Mouse (Mus musculus): ENCODE results near the gene Sh3gl2. TPM values are rescaled to one million over a fixed set of nuclear protein-coding genes. Genes with fewer than 3 reads are reported as not detected.

Sh3gl2 gene
- polyA plus RNA-seq, 1 experiment from 2014 or later = 6.3 TPM

GRCm38 (mm10) chr4:85334688-85335200 lies 129.8 kb downstream of the Sh3gl2 start:
- Histone ChIP-seq H3K9ac (ENCODE audit: low read length) (no peak overlapping the region), H3K36me3 (ENCODE audit: control insufficient read depth, insufficient read depth, low read length) (no peaks in the 10 kb centered on the region), H3K27ac (ENCODE audit: low read length) (no peak overlapping the region), H3K27me3 (ENCODE audit: control insufficient read depth, insufficient read depth, low read depth, low read length) (no peaks in the 10 kb centered on the region), H3K9me3 (ENCODE audit: control insufficient read depth, low read length) (no peaks in the 10 kb centered on the region), H3K4me1 (replicated peaks; ENCODE audit: control insufficient read depth, insufficient read depth, low read length) (no peaks in the 10 kb centered on the region), H3K4me3 (ENCODE audit: low read length) (no peak overlapping the region), H3K4me2 (ENCODE audit: low read depth, low read length) (no peak overlapping the region)
- WGBS = 76% methylated on average over 4 of the region's 4 CpGs
- no peak for ATAC-seq (ENCODE audit: low read depth)

DNA sequence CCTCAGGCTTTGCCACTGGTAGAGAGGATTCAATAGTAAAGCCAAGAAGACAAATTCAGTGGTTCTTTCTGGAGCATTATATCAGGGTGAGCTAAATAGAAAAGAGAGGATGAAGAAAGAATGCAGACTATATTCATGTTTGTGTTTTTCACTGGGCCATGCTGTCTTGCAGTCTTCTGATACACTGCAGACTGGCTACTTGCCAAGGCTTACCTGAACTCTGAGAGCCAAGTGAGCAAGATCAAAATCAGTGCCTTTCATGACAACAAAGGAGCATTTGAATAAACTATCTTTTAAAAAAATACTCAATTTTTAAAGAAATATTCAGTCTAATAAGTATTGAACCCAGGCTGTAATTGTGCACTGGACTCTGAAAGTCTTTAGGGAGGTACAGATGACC lies 131.4 kb downstream of the Sh3gl2 start:
- Histone ChIP-seq H3K27ac (ENCODE audit: low read length) (no peak overlapping the region), H3K4me3 (ENCODE audit: low read length) (no peak overlapping the region), H3K4me1 (replicated peaks; ENCODE audit: control insufficient read depth, insufficient read depth, low read length) (no peaks in the 10 kb centered on the region), H3K36me3 (ENCODE audit: control insufficient read depth, insufficient read depth, low read length) (no peaks in the 10 kb centered on the region), H3K4me2 (ENCODE audit: low read depth, low read length) (no peak overlapping the region), H3K9ac (ENCODE audit: low read length) (no peak overlapping the region), H3K27me3 (ENCODE audit: control insufficient read depth, insufficient read depth, low read depth, low read length) (no peaks in the 10 kb centered on the region), H3K9me3 (ENCODE audit: control insufficient read depth, low read length) (no peaks in the 10 kb centered on the region)
- no peak for ATAC-seq (ENCODE audit: low read depth)

GRCm38 (mm10) chr4:85339126-85339525 lies 134.2 kb downstream of the Sh3gl2 start:
- Histone ChIP-seq H3K27me3 (ENCODE audit: control insufficient read depth, insufficient read depth, low read depth, low read length) (no peaks in the 10 kb centered on the region), H3K9ac (ENCODE audit: low read length) (no peak overlapping the region), H3K4me1 (replicated peaks; ENCODE audit: control insufficient read depth, insufficient read depth, low read length) (no peaks in the 10 kb centered on the region), H3K27ac (ENCODE audit: low read length) (no peak overlapping the region), H3K36me3 (ENCODE audit: control insufficient read depth, insufficient read depth, low read length) (no peaks in the 10 kb centered on the region), H3K4me3 (ENCODE audit: low read length) (no peak overlapping the region), H3K4me2 (ENCODE audit: low read depth, low read length) (no peak overlapping the region), H3K9me3 (ENCODE audit: control insufficient read depth, low read length) (no peaks in the 10 kb centered on the region)
- 84% methylated on average over 5 of the region's 5 CpGs for WGBS
- no peak for ATAC-seq (ENCODE audit: low read depth)

DNA sequence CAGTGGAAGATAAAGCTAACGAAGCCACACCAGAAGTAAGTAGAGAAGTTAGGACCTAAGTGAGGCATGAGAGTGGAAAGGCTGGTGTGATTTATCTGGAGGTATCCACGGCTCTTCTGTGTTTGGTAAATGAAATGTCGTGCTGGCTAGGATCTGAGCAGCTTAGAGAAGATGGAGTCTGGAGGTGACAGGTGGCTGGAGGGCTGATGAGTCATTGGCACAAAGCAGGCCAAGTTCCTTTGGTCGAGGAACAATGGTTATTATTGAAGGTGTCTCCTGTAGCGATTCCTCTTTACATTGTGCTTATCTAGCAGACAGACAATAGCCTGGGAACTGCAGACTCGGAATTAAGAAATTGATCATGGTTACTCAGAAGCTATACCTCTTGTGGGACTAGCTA lies 135.8 kb downstream of the Sh3gl2 start:
- Histone ChIP-seq H3K9ac (ENCODE audit: low read length) (no peak overlapping the region), H3K36me3 (ENCODE audit: control insufficient read depth, insufficient read depth, low read length) (no peaks in the 10 kb centered on the region), H3K9me3 (ENCODE audit: control insufficient read depth, low read length) (no peaks in the 10 kb centered on the region), H3K4me1 (replicated peaks; ENCODE audit: control insufficient read depth, insufficient read depth, low read length) (no peaks in the 10 kb centered on the region), H3K4me2 (ENCODE audit: low read depth, low read length) (no peak overlapping the region), H3K27ac (ENCODE audit: low read length) (no peak overlapping the region), H3K4me3 (ENCODE audit: low read length) (no peak overlapping the region), H3K27me3 (ENCODE audit: control insufficient read depth, insufficient read depth, low read depth, low read length) (no peaks in the 10 kb centered on the region)
- no peak for ATAC-seq (ENCODE audit: low read depth)
- WGBS = 70% methylated on average over 6 of the region's 6 CpGs

- no peaks in the 10 kb centered on the region for H3K9me3 ChIP-seq (ENCODE audit: control insufficient read depth, low read length)
- 81% methylated on average over 6 of the region's 6 CpGs for WGBS
- H3K27me3 ChIP-seq (ENCODE audit: control insufficient read depth, insufficient read depth, low read depth, low read length) = no peaks in the 10 kb centered on the region
- H3K27ac ChIP-seq (ENCODE audit: low read length) = no peak overlapping the region
- H3K9ac ChIP-seq (ENCODE audit: low read length) = no peak overlapping the region
- ATAC-seq (ENCODE audit: low read depth) = no peak
- no peaks in the 10 kb centered on the region for H3K4me1 ChIP-seq (replicated peaks; ENCODE audit: control insufficient read depth, insufficient read depth, low read length)
- H3K4me3 ChIP-seq (ENCODE audit: low read length) = no peak overlapping the region
- H3K36me3 ChIP-seq (ENCODE audit: control insufficient read depth, insufficient read depth, low read length) = no peaks in the 10 kb centered on the region
- no peak overlapping the region for H3K4me2 ChIP-seq (ENCODE audit: low read depth, low read length)
These were observed 141.0 kb downstream of the Sh3gl2 start for GRCm38 (mm10) chr4:85345911-85346310.

DNA sequence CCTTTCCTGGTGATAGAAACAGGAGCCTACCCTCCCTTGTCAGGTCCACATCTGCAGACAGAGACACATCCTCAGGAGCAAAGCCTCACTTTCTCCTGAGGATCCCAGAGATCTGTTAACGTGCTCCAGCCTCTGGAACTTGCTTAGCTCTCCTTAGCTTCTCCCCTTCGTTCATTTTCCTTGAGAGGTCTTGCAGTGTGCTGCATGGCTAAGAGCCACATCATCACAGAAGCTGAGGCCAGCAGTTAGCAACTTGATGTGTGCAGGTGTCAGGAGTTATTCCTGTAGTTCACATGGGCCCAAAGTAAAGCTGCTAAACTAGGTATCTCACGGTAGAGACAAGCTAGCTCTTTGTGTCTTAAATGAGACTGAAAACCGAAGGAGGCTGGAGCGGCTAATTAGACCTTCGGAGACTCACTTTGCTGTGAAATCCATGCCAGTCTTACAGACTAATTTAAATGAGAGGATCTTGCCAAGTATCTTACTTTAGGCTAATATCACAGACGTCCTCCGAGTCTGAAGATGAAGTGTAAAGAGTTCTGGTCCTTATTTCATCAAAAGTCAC lies 143.2 kb downstream of the Sh3gl2 start:
- Histone ChIP-seq H3K36me3 (ENCODE audit: control insufficient read depth, insufficient read depth, low read length) (no peaks in the 10 kb centered on the region), H3K9ac (ENCODE audit: low read length) (no peak overlapping the region), H3K4me3 (ENCODE audit: low read length) (no peak overlapping the region), H3K27ac (ENCODE audit: low read length) (no peak overlapping the region), H3K4me2 (ENCODE audit: low read depth, low read length) (no peak overlapping the region), H3K4me1 (replicated peaks; ENCODE audit: control insufficient read depth, insufficient read depth, low read length) (no peaks in the 10 kb centered on the region), H3K27me3 (ENCODE audit: control insufficient read depth, insufficient read depth, low read depth, low read length) (no peaks in the 10 kb centered on the region), H3K9me3 (ENCODE audit: control insufficient read depth, low read length) (no peaks in the 10 kb centered on the region)
- WGBS = 71% methylated on average over 8 of the region's 8 CpGs
- no peak for ATAC-seq (ENCODE audit: low read depth)

DNA sequence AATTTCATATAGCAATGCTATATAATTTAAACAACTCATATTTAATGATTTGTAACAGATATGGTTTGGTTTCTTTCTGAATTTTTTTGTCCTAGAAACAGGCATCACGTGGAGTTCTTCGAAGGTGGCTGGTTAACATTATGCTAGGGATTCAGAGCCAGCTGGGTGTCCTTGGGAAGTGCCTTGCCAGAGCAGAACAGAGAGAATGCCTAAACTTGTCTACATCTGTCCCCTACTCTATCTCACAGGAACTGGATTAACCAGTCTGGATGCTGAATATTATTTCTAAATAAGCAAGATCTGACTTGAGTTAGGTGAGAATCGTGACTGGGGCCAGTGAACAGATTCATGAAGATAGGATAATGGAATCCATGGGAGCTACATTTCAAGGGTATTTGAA lies 157.7 kb downstream of the Sh3gl2 start:
- no peak for ATAC-seq (ENCODE audit: low read depth)
- H3K9me3 ChIP-seq (ENCODE audit: control insufficient read depth, low read length) = no peaks in the 10 kb centered on the region
- WGBS = 77% methylated on average over 3 of the region's 3 CpGs
- H3K27ac ChIP-seq (ENCODE audit: low read length) = no peak overlapping the region
- H3K36me3 ChIP-seq (ENCODE audit: control insufficient read depth, insufficient read depth, low read length) = no peaks in the 10 kb centered on the region
- no peak overlapping the region for H3K4me2 ChIP-seq (ENCODE audit: low read depth, low read length)
- H3K27me3 ChIP-seq (ENCODE audit: control insufficient read depth, insufficient read depth, low read depth, low read length) = no peaks in the 10 kb centered on the region
- no peaks in the 10 kb centered on the region for H3K4me1 ChIP-seq (replicated peaks; ENCODE audit: control insufficient read depth, insufficient read depth, low read length)
- H3K4me3 ChIP-seq (ENCODE audit: low read length) = no peak overlapping the region
- no peak overlapping the region for H3K9ac ChIP-seq (ENCODE audit: low read length)

GRCm38 (mm10) chr4:85363205-85363604 lies 158.3 kb downstream of the Sh3gl2 start:
- H3K4me3 ChIP-seq (ENCODE audit: low read length) = no peak overlapping the region
- no peaks in the 10 kb centered on the region for H3K9me3 ChIP-seq (ENCODE audit: control insufficient read depth, low read length)
- H3K9ac ChIP-seq (ENCODE audit: low read length) = no peak overlapping the region
- no peaks in the 10 kb centered on the region for H3K4me1 ChIP-seq (replicated peaks; ENCODE audit: control insufficient read depth, insufficient read depth, low read length)
- H3K4me2 ChIP-seq (ENCODE audit: low read depth, low read length) = no peak overlapping the region
- H3K27ac ChIP-seq (ENCODE audit: low read length) = no peak overlapping the region
- no peaks in the 10 kb centered on the region for H3K27me3 ChIP-seq (ENCODE audit: control insufficient read depth, insufficient read depth, low read depth, low read length)
- whole genome bisulfite sequencing = 80% methylated on average over 4 of the region's 4 CpGs
- no peak for ATAC-seq (ENCODE audit: low read depth)
- no peaks in the 10 kb centered on the region for H3K36me3 ChIP-seq (ENCODE audit: control insufficient read depth, insufficient read depth, low read length)

DNA sequence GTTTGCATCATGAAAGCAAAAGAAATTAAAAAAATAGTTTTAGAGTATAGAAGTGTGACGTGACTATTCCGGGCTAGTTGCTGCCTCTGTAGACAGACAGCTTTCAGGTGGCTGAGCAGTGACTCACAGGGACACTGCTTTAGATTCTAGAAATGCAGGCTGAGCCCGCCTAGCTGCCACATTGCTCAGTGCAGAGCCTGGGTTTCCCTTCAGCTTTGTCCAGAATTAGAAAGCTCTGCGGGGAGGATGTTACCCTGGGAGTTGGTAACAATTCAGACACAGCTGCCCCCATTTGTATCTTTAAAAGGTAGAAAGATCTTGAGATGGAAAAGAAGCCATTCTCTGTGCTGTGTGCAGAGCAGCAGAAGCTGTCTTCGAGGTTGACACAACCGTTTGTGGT lies 166.1 kb downstream of the Sh3gl2 start:
- 65% methylated on average over 6 of the region's 6 CpGs for WGBS
- H3K27ac ChIP-seq (ENCODE audit: low read length) = no peak overlapping the region
- no peak overlapping the region for H3K9ac ChIP-seq (ENCODE audit: low read length)
- H3K4me3 ChIP-seq (ENCODE audit: low read length) = no peak overlapping the region
- H3K36me3 ChIP-seq (ENCODE audit: control insufficient read depth, insufficient read depth, low read length) = no peaks in the 10 kb centered on the region
- no peak for ATAC-seq (ENCODE audit: low read depth)
- H3K27me3 ChIP-seq (ENCODE audit: control insufficient read depth, insufficient read depth, low read depth, low read length) = no peaks in the 10 kb centered on the region
- H3K4me1 ChIP-seq (replicated peaks; ENCODE audit: control insufficient read depth, insufficient read depth, low read length) = no peaks in the 10 kb centered on the region
- H3K4me2 ChIP-seq (ENCODE audit: low read depth, low read length) = no peak overlapping the region
- H3K9me3 ChIP-seq (ENCODE audit: control insufficient read depth, low read length) = no peaks in the 10 kb centered on the region

DNA sequence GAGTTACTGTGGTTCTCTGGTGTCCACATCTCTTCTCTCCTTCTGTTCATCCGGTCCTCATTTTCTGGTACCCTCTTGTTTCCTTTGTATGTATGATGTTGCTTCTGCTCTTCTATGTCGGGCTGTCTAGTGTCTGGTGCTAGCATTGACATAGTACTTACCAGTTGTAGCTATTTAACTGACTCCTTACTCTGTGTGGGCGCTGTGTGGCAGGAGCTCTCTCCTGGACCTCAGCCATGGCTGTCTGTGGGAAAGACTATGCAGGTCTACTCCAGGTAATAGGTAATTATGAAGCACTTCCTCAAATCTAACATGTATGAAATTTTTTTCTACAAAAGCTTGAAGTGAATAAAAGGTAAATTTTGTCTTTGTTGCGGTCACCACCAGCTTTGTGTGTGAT lies 169.9 kb downstream of the Sh3gl2 start:
- no peak for ATAC-seq (ENCODE audit: low read depth)
- no peak overlapping the region for H3K4me2 ChIP-seq (ENCODE audit: low read depth, low read length)

More for the DNA sequence above, 169.9 kb downstream of the Sh3gl2 start:
- Histone ChIP-seq H3K4me1 (replicated peaks; ENCODE audit: control insufficient read depth, insufficient read depth, low read length) (no peaks in the 10 kb centered on the region), H3K4me3 (ENCODE audit: low read length) (no peak overlapping the region), H3K9me3 (ENCODE audit: control insufficient read depth, low read length) (no peaks in the 10 kb centered on the region), H3K9ac (ENCODE audit: low read length) (no peak overlapping the region), H3K27ac (ENCODE audit: low read length) (no peak overlapping the region), H3K36me3 (ENCODE audit: control insufficient read depth, insufficient read depth, low read length) (no peaks in the 10 kb centered on the region), H3K27me3 (ENCODE audit: control insufficient read depth, insufficient read depth, low read depth, low read length) (no peaks in the 10 kb centered on the region)
- WGBS = 80% methylated on average over 4 of the region's 4 CpGs

Data from lung, embryonic 16.5 days (tissue).